Mouse (Mus musculus): ENCODE data around the gene Gcsh. TPM values are rescaled to one million over a fixed set of nuclear protein-coding genes. Genes with fewer than 3 reads are reported as not detected.

The Gcsh gene
- polyA plus RNA-seq, 1 experiment from 2014 or later, result 125 TPM

DNA sequence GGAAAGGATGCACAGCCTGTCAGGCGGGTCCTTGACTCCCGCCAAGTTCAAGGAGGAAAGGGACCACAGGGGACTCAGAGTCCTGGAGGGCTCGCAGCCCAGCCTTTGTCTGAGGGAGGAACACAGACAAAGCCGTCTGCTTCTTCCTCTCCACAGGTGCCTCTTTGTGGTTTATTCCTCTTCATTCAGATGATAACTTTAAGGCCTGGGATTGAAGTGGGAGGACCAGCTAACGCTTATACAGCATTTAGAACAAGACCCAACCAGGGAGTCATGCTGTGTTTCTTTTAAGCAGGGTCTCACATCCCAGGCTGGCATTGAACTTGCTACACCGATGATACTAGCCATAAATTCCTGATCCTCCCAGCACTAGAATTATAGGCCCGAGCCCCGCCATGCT, 23.7 kb upstream of the Gcsh start:
- Histone ChIP-seq H3K4me3 (no peak overlapping the region), H3K27ac (no peak overlapping the region), H3K9ac (no peak overlapping the region), H3K4me1 (no peaks in the 10 kb centered on the region), H3K27me3 (peaks cover 4% of the 10 kb centered on the region; the same call in 1 of the 2 replicates), H3K36me3 (no peaks in the 10 kb centered on the region), H3K4me2 (replicated peaks) (no peak overlapping the region), H3K9me3 (no peaks in the 10 kb centered on the region)
- WGBS, result 29% methylated on average over 8 of the region's 8 CpGs
- ATAC-seq (ENCODE audit: insufficient number of reproducible peaks, insufficient read depth, low FRiP score, low TSS enrichment), result no peak

DNA sequence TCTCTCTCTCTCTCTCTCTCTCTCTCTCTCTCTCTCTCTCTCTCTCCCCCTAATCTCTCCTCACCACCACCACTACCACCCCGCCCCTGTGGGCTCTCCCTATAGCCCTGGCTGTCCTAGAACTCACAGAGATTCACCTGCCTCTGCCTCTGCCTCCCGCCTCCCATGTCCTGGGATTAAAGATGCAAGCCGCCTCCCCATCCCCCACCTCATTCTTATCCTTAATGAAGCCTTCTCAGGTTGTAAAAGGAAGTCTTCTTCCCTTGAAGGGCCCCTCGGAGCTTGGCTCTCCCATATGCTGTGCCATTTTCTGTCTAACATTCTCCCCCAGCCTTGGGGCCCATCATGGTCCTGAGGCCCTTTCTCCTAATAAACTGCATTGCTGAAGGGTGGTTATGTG, 22.3 kb upstream of the Gcsh start:
- H3K9me3 ChIP-seq, result no peaks in the 10 kb centered on the region
- H3K27ac ChIP-seq, result no peak overlapping the region
- H3K27me3 ChIP-seq, result peaks cover 4% of the 10 kb centered on the region; the same call in 1 of the 2 replicates
- H3K9ac ChIP-seq, result no peak overlapping the region
- no peaks in the 10 kb centered on the region for H3K36me3 ChIP-seq
- 78% methylated on average over 3 of the region's 4 CpGs for WGBS
- no peak overlapping the region for H3K4me3 ChIP-seq
- no peaks in the 10 kb centered on the region for H3K4me1 ChIP-seq
- H3K4me2 ChIP-seq (replicated peaks), result no peak overlapping the region
- no peak for ATAC-seq (ENCODE audit: insufficient number of reproducible peaks, insufficient read depth, low FRiP score, low TSS enrichment)

DNA sequence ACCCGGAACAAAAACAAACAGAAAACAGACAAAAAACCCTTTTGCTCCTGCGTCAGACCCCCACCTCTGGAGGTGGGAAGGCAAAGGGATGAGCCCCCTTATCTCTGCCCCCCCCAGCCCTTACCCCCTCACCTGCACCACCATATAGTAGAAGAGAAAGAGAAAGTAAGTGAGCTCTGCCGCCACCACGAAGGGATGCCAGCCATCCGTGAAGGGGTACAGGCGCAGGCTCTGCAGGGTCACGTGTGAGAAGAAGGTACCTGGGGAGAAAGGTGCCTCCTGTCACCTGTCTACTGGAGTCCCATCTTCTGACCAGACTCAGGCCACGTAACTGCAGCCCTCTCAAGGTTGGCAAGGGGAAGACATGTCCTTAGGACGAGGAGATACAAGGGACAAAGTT, 18.0 kb upstream of the Gcsh start:
- H3K27me3 ChIP-seq, result no peaks in the 10 kb centered on the region
- no peaks in the 10 kb centered on the region for H3K4me1 ChIP-seq
- no peaks in the 10 kb centered on the region for H3K36me3 ChIP-seq
- WGBS, result 89% methylated on average over 9 of the region's 9 CpGs
- H3K9ac ChIP-seq, result no peak overlapping the region
- no peaks in the 10 kb centered on the region for H3K9me3 ChIP-seq
- no peak overlapping the region for H3K4me3 ChIP-seq
- no peak overlapping the region for H3K4me2 ChIP-seq (replicated peaks)
- no peak for ATAC-seq (ENCODE audit: insufficient number of reproducible peaks, insufficient read depth, low FRiP score, low TSS enrichment)
- H3K27ac ChIP-seq, result no peak overlapping the region

DNA sequence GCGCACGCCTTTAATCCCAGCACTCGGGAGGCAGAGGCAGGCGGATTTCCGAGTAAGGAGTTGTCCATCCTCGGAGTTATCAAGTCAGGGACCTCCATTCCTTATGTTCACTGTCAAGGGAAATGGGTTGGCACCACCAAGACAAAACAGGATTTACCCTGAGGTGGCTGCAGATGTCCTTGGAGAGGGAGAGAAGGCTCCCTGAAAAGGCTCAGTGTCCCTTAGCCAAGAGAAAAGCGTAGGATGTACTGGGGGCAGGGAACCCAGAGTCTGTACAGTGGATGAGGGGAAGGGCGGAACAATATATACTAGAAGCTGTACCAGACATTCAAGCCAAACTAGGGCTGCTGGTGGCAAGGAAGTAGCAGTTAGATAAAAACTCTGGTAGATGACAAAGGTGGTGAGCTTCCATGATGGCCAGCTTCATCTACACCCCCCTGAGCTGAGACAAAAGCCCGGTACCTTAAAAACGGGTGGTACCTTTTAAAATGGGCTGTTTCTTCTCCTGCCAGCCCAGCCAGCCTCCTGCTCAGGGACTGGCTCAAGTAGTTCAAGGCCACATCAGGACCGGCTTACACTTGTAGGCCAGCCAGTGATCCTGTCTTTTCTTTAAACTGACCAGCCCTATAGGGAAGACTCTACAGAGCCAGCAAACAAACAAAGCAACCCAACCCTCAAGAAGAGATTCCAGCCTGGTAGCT, 829 bp upstream of the Gcsh start:
- Histone ChIP-seq H3K4me1 (peaks cover 8% of the 10 kb centered on the region; the same call in 1 of the 2 replicates), H3K36me3 (0 out of 2 replicates have a peak, but pooled peaks cover 2% of the 10 kb centered on the region), H3K27ac (peak overlapping the region; percentile 79; the same call in 1 of the 2 replicates), H3K4me3 (peak overlapping the region; percentile 62), H3K27me3 (no peaks in the 10 kb centered on the region), H3K9me3 (no peaks in the 10 kb centered on the region), H3K4me2 (replicated peaks) (peak overlapping the region; percentile 54), H3K9ac (peak overlapping the region; percentile 49)
- WGBS, result 67% methylated on average over 11 of the region's 11 CpGs
- no peak for ATAC-seq (ENCODE audit: insufficient number of reproducible peaks, insufficient read depth, low FRiP score, low TSS enrichment)

DNA sequence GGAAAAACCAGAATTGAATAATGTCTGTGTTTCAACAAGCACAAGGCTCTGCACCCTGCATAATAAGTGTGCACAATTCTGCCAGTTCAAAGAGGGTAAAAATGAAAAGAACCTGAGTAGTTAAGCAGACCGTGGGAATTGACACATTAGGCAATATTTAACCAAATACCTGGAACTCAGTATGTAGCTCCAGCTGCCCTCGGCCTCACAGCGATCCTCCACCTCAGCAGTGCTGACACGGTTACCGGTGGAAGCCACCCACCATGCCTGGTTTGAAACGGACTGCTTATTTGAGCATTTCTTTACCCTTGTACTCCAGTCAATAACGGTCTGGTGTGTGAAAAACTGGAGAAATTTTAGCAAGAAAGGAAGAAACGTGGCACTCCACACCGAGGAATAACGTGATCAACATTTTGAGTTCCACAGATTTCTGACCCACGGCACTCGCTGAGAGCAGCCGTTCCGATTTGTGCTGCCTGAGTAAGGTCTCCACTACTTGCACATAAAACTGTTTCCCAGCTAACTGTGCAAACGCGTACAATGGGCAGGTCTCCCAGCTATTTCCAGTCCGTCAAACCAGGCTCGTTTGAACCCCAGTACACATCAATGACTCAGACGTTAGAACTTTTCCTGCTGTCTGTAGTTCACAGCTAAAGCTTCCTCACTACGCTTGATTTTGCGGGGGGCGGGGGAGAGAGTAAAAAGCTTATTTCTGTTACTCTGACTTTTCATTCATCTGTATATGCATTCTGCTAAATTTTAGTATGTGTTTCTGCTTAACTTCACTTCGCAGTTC, 963 bp downstream of the Gcsh start:
- peak overlapping the region; percentile 54 for H3K4me2 ChIP-seq (replicated peaks)
- H3K9me3 ChIP-seq, result no peaks in the 10 kb centered on the region
- H3K9ac ChIP-seq, result peak overlapping the region; percentile 55
- H3K27ac ChIP-seq, result no peak overlapping the region
- 13% methylated on average over 23 of the region's 23 CpGs for WGBS
- peak overlapping the region; percentile 62 for H3K4me3 ChIP-seq
- H3K36me3 ChIP-seq, result 0 out of 2 replicates have a peak, but pooled peaks cover 3% of the 10 kb centered on the region
- peaks cover 8% of the 10 kb centered on the region; the same call in 1 of the 2 replicates for H3K4me1 ChIP-seq
- no peaks in the 10 kb centered on the region for H3K27me3 ChIP-seq
- ATAC-seq (ENCODE audit: insufficient number of reproducible peaks, insufficient read depth, low FRiP score, low TSS enrichment), result no peak

DNA sequence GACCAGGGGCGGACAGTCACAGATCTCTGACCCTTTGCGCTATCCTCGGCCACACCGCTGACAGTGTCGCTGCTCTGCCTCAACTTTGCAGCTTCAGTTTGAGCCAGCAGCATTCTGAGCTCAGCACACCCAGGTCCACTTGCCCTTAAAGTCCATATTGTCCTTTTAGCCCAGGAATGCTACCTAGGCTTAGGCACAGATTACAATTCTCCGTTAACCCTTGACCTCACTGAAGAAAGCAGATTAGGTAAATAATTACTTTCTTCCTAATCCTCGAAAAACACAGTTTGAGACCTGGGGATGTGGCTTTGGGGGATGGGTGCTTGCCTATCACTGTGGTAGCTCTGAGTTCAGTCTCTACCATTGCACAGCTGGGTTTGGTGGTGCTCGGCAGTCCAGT, 2.1 kb downstream of the Gcsh start:
- Histone ChIP-seq H3K36me3 (peaks cover 14% of the 10 kb centered on the region; the same call in 1 of the 2 replicates), H3K4me3 (no peak overlapping the region), H3K4me2 (replicated peaks) (no peak overlapping the region), H3K27ac (no peak overlapping the region), H3K4me1 (peaks cover 8% of the 10 kb centered on the region; the same call in 1 of the 2 replicates), H3K27me3 (no peaks in the 10 kb centered on the region), H3K9me3 (no peaks in the 10 kb centered on the region), H3K9ac (no peak overlapping the region)
- ATAC-seq (ENCODE audit: insufficient number of reproducible peaks, insufficient read depth, low FRiP score, low TSS enrichment), result no peak
- WGBS, result 82% methylated on average over 8 of the region's 8 CpGs

DNA sequence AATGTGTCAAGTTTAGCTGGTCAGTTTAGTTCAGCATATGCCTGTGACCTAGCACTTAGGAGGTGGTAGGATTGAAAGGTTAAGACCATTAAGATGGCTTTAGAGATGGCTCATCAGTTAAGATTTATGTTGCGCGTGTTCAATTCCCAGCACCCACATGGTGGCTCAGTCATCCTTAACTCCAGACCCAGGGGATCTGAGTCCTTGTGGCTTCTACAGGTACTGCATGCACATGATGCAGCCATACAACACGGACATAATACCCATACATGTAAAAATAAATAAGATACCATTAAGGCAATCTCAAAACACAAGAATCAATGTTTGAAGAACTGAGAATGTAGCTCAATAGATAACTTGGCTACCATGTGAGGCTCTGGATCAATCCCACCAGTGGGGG, 3.5 kb downstream of the Gcsh start:
- Histone ChIP-seq H3K4me1 (peaks cover 8% of the 10 kb centered on the region; the same call in 1 of the 2 replicates), H3K27me3 (no peaks in the 10 kb centered on the region), H3K9me3 (no peaks in the 10 kb centered on the region), H3K4me3 (no peak overlapping the region), H3K36me3 (peaks cover 26% of the 10 kb centered on the region), H3K4me2 (replicated peaks) (no peak overlapping the region), H3K9ac (no peak overlapping the region), H3K27ac (no peak overlapping the region)
- WGBS, result 96% methylated on average over 3 of the region's 3 CpGs
- no peak for ATAC-seq (ENCODE audit: insufficient number of reproducible peaks, insufficient read depth, low FRiP score, low TSS enrichment)

DNA sequence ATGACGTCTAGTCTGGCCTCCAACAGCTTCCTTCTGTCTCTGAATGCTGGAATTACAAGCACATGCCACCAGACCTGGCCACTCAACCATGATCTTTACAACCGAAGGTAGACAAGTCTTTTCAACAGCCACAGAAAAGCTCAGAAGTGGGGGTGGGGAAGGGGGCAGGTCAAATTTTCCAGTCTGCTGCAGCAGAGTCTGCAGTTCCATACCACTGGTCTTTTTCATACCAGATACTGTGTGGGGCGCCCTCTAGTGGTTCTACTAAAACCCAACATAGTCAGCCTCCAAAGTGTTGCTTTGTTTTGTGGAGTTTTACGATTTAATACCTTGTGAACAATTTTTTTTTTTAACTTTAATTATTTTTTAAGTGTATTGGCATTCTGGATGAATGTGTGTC, 13.2 kb downstream of the Gcsh start:
- H3K4me2 ChIP-seq (replicated peaks), result peak overlapping the region; percentile 21; the same call in 1 of the 2 replicates
- ATAC-seq (ENCODE audit: insufficient number of reproducible peaks, insufficient read depth, low FRiP score, low TSS enrichment), result no peak
- H3K27me3 ChIP-seq, result no peaks in the 10 kb centered on the region
- H3K9ac ChIP-seq, result no peak overlapping the region
- 26% methylated on average over 4 of the region's 4 CpGs for WGBS
- H3K9me3 ChIP-seq, result no peaks in the 10 kb centered on the region
- no peak overlapping the region for H3K27ac ChIP-seq
- H3K4me3 ChIP-seq, result no peak overlapping the region
- peaks cover 8% of the 10 kb centered on the region; the same call in 1 of the 2 replicates for H3K4me1 ChIP-seq
- peaks cover 26% of the 10 kb centered on the region for H3K36me3 ChIP-seq

DNA sequence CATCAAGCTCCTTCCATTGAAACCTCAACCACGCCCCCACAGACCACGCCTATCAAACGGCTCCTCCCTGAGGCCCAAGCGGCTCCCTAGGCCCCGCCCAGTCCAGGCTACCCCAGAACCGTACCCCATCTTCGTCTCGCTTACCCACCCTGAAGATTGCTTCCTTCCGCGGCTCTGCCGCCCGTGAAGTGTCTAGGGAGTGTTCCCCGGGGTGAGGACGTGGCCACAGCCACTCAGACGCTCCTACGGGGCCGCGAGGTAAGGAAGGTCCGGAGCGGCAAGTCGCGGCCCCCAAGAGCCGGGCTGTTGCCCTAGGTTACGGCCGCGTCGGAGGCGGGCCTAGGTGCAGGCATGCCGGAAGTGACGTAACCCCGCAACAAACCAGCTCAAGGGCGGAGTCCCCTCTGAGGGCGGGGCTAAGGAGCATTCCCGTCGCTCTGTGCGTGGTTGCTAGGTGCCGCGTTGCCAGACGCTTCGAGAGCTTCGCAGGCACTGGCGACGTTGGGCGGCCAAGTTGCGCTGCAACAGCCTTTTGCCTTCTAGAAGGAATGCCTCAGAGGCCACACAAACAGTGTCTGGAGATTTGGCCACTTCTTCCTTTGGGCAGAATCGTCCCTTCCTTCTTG, 14.6 kb downstream of the Gcsh start, which contains the start of gene 1700030J22Rik:
Gene 1700030J22Rik, minus strand, starts transcription at position 329 of the 626 bp plus-strand sequence.
- H3K27me3 ChIP-seq, result no peaks in the 10 kb centered on the region
- H3K9me3 ChIP-seq, result no peaks in the 10 kb centered on the region
- H3K4me3 ChIP-seq, result peak within 1 kb of the TSS; percentile 64
- peak; percentile 99 for ATAC-seq (ENCODE audit: insufficient number of reproducible peaks, insufficient read depth, low FRiP score, low TSS enrichment)
- peaks cover 18% of the 10 kb centered on the region for H3K36me3 ChIP-seq
- H3K4me2 ChIP-seq (replicated peaks), result peak within 1 kb of the TSS; percentile 59
- H3K9ac ChIP-seq, result peak within 1 kb of the TSS; percentile 31
- peaks cover 9% of the 10 kb centered on the region; the same call in 1 of the 2 replicates for H3K4me1 ChIP-seq
- WGBS, result under 1% methylated on average over 46 of the region's 46 CpGs
- 0 out of 2 replicates have a peak within 1 kb of the TSS, but pooled peaks have one; percentile 0 for H3K27ac ChIP-seq

DNA sequence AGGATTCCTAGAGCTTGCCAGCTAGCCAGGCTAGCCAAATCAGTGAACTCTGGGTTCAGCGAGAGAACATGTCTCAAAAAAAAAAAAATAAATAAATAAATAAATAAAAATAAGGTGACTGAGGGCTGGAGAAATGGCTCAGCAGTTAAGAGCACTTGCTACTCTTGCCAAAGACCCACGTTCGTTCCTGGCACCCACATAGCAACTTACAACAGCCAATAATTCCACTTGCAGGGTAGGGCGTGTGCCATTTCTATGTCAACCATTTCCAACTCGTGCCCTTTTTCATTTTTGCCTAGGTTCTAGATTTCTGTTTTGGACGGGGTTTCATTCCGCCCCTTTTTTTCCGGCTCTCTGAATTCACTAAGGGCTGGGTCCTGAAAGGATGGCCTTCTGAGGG, 15.3 kb downstream of the Gcsh start:
- Histone ChIP-seq H3K27ac (0 out of 2 replicates have a peak overlapping the region, but pooled peaks have one; percentile 0), H3K9ac (0 out of 2 replicates have a peak overlapping the region, but pooled peaks have one; percentile 31), H3K4me1 (peaks cover 9% of the 10 kb centered on the region; the same call in 1 of the 2 replicates), H3K27me3 (no peaks in the 10 kb centered on the region), H3K4me2 (replicated peaks) (peak overlapping the region; percentile 59), H3K4me3 (peak overlapping the region; percentile 64), H3K9me3 (no peaks in the 10 kb centered on the region), H3K36me3 (peaks cover 12% of the 10 kb centered on the region; the same call in 1 of the 2 replicates)
- no peak for ATAC-seq (ENCODE audit: insufficient number of reproducible peaks, insufficient read depth, low FRiP score, low TSS enrichment)
- 27% methylated on average over 8 of the region's 8 CpGs for WGBS

DNA sequence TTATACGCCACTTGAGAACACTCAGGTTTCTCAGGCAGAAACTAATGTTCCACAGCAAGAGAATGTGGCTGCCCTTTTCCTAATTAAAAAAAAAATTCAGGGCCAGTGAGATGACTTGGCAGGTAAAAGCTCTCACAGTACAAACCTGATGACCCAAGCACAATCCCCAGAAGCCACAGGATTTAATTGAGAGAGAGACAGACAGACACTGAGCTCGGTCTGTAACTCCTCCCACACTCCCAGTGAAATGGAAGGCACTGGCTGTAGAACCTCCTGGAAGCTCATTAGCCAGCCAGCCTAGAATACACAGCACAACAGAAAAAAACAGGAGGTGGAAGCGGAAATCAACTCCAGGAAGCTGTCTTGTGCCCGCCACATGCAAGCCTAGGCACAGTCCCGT, 17.7 kb downstream of the Gcsh start:
- H3K9me3 ChIP-seq, result no peaks in the 10 kb centered on the region
- no peak overlapping the region for H3K4me3 ChIP-seq
- WGBS, result 58% methylated on average over 5 of the region's 5 CpGs
- no peaks in the 10 kb centered on the region for H3K36me3 ChIP-seq
- no peak overlapping the region for H3K9ac ChIP-seq
- no peak overlapping the region for H3K27ac ChIP-seq
- no peak overlapping the region for H3K4me2 ChIP-seq (replicated peaks)
- ATAC-seq (ENCODE audit: insufficient number of reproducible peaks, insufficient read depth, low FRiP score, low TSS enrichment), result no peak
- H3K4me1 ChIP-seq, result peaks cover 9% of the 10 kb centered on the region; the same call in 1 of the 2 replicates
- no peaks in the 10 kb centered on the region for H3K27me3 ChIP-seq
